Mouse (Mus musculus): ENCODE results near the gene Ropn1l.

Ropn1l gene

GRCm38 (mm10) chr15:31402200-31402892 lies 51.2 kb downstream of the Ropn1l start:
- DNase-seq = no peak

GRCm38 (mm10) chr15:31400974-31401373 lies 52.6 kb downstream of the Ropn1l start:
- DNase-seq = no peak

- no peak for DNase-seq
Measured at GRCm38 (mm10) chr15:31398769-31399168, 54.8 kb downstream of the Ropn1l start.

GRCm38 (mm10) chr15:31397379-31397778 lies 56.2 kb downstream of the Ropn1l start:
- DNase-seq = no peak

GRCm38 (mm10) chr15:31396755-31397154 lies 56.8 kb downstream of the Ropn1l start:
- no peak for DNase-seq

- no peak for DNase-seq
Measured at GRCm38 (mm10) chr15:31395986-31396385, 57.6 kb downstream of the Ropn1l start.

GRCm38 (mm10) chr15:31393402-31393801 lies 60.1 kb downstream of the Ropn1l start:
- DNase-seq = no peak

- DNase-seq = no peak
Measured at GRCm38 (mm10) chr15:31392705-31393104, 60.8 kb downstream of the Ropn1l start.

- DNase-seq = no peak
Measured at GRCm38 (mm10) chr15:31392135-31392534, 61.4 kb downstream of the Ropn1l start.

Data from B cell, adult 2 months (primary cell).